Mouse (Mus musculus): Measurements from ENCODE around the gene Calm1. TPM values are rescaled to one million over a fixed set of nuclear protein-coding genes. Genes with fewer than 3 reads are reported as not detected.

Calm1 gene
- polyA plus RNA-seq, 1 experiment from 2014 or later = 1,734 TPM

DNA sequence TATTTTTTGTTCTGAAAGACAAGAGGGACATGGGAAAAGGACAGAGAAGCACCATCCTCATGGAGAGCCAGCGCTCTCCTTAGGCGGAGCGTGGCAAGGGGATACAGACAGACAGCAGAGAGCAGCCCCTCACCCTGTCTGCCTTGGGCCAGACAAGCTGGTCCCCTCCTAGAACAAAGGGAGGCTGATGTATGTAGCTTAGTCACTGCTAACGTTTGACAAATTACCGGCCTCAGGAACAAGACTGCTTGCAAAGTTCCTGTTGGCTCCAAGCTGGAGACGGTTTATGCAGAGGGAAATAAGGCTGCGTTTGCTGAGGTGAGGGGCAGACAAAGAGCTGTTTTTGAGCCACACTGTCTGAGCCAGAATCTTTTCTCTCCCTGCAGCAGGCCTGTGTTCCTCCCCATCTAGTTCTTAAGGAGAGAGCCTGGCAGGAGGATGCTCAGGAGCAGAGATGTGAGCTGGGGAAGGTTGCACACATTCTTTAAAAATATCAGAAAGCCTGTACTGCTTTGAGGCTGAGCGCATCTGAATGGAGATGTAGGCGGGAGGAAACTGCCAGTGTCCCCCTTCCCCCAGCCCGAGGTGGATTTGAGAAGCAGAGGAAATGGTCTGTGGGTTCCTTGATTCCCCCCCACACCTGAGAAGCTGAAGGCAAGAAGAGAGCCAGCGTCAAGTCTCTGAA is 28.9 kb downstream of the Calm1 start:
- H3K4me1 ChIP-seq = peaks cover 37% of the 10 kb centered on the region
- no peaks in the 10 kb centered on the region for H3K36me3 ChIP-seq
- H3K27ac ChIP-seq (replicated peaks) = peak overlapping the region; percentile 61
- H3K9ac ChIP-seq (replicated peaks) = peak overlapping the region; percentile 37; the same call in 1 of the 2 replicates
- WGBS = 32% methylated on average over 11 of the region's 11 CpGs
- no peak overlapping the region for H3K4me2 ChIP-seq (replicated peaks)
- H3K4me3 ChIP-seq = no peak overlapping the region
- H3K27me3 ChIP-seq = no peaks in the 10 kb centered on the region
- ATAC-seq (ENCODE audit: low FRiP score, low read depth) = peak; percentile 72
- H3K9me3 ChIP-seq = no peaks in the 10 kb centered on the region

DNA sequence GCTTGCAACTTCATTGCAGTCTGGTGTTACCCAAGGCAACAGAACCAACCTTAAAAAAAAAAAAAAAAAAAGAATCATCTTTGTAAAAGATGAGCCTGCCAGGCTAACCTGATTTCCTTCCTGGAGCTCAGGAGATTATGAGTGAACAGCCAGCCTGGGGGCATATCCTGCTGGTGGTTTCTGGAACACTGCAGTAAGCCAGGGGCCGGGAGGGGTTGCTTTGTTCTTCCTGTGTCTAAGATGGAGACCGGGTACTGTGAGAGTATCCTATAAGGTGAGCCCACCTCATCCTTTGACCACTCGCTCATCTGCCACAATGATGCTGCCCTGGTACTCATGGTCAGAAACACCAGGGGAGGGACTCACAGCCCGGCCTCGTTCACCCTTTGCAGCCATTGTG is 35.0 kb downstream of the Calm1 start:
- Histone ChIP-seq H3K4me3 (no peak overlapping the region), H3K9me3 (no peaks in the 10 kb centered on the region), H3K4me2 (replicated peaks) (no peak overlapping the region), H3K27ac (replicated peaks) (no peak overlapping the region), H3K4me1 (peaks cover 4% of the 10 kb centered on the region; the same call in 1 of the 2 replicates), H3K36me3 (no peaks in the 10 kb centered on the region), H3K27me3 (no peaks in the 10 kb centered on the region), H3K9ac (replicated peaks) (no peak overlapping the region)
- WGBS = 90% methylated on average over 5 of the region's 5 CpGs
- no peak for ATAC-seq (ENCODE audit: low FRiP score, low read depth)

DNA sequence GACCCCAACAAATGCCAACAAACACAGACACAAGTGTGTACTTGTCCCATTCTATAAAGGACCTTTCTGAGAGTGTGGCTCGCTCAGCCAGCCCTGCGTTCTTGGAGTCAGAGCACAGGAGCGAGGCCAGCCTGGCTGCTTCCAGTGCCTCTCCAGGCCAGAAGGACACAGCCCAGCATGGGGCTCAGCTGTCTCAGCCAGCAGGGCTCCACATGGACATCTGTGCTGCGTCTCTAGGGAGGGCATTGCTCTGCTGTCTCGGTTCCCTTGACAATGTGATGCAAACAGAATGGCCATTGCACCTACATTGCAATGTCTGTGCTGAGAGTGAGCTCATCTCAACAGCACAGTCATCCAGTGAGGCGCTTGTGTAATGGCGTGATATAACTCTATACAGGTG is 35.7 kb downstream of the Calm1 start:
- Histone ChIP-seq H3K9ac (replicated peaks) (no peak overlapping the region), H3K27me3 (no peaks in the 10 kb centered on the region), H3K36me3 (no peaks in the 10 kb centered on the region), H3K9me3 (no peaks in the 10 kb centered on the region), H3K4me3 (no peak overlapping the region), H3K27ac (replicated peaks) (no peak overlapping the region), H3K4me1 (peaks cover 11% of the 10 kb centered on the region), H3K4me2 (replicated peaks) (no peak overlapping the region)
- no peak for ATAC-seq (ENCODE audit: low FRiP score, low read depth)
- WGBS = 86% methylated on average over 7 of the region's 7 CpGs

DNA sequence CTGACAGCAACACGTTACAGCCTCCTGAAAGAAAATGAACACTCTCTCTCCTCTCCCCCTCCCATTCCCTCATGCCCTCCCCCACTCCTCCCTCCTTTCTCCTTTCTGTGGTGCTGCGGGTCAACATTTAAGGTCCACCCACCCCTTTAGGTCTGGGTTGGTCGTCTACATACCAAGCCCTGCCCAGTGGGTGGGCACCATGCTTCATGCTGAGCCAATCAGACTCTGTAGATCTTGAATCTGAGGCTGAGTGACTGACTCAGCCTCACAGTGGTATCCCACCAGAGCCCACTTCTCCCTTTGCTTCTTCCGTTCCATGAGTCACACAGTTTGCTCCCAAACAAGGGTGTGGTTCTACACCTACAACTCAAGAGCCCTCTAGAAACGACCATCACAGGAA is 36.2 kb downstream of the Calm1 start:
- Histone ChIP-seq H3K27ac (replicated peaks) (no peak overlapping the region), H3K9me3 (no peaks in the 10 kb centered on the region), H3K4me3 (no peak overlapping the region), H3K4me2 (replicated peaks) (no peak overlapping the region), H3K27me3 (no peaks in the 10 kb centered on the region), H3K36me3 (no peaks in the 10 kb centered on the region), H3K4me1 (peaks cover 15% of the 10 kb centered on the region), H3K9ac (replicated peaks) (no peak overlapping the region)
- no peak for ATAC-seq (ENCODE audit: low FRiP score, low read depth)
- WGBS = 61% methylated on average over 5 of the region's 5 CpGs

DNA sequence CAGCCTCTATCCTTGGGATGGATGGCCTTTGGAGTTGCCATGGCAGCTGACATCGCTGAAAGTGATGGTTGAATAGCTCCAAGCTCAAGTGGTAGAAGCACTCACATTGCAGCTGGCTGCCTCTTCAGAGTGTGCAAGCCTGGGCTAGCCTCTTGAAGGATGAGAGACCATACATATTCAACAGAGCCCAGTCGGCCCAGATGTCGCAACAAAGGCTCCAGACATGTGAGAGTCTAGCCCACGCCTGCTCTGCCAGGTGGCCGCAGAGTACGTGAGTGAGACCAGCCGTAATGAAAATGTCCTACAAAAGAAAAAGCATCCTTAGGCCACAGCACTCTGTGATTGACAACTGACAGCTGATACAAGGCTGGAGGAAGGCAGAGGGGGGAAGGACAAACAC is 40.2 kb downstream of the Calm1 start:
- H3K27ac ChIP-seq (replicated peaks) = peak overlapping the region; percentile 7; the same call in 1 of the 2 replicates
- no peaks in the 10 kb centered on the region for H3K36me3 ChIP-seq
- no peaks in the 10 kb centered on the region for H3K9me3 ChIP-seq
- H3K4me1 ChIP-seq = peaks cover 32% of the 10 kb centered on the region
- 64% methylated on average over 7 of the region's 7 CpGs for WGBS
- H3K9ac ChIP-seq (replicated peaks) = no peak overlapping the region
- no peak overlapping the region for H3K4me2 ChIP-seq (replicated peaks)
- H3K27me3 ChIP-seq = no peaks in the 10 kb centered on the region
- ATAC-seq (ENCODE audit: low FRiP score, low read depth) = peak; percentile 11; the same call in 1 of the 2 replicates
- no peak overlapping the region for H3K4me3 ChIP-seq

DNA sequence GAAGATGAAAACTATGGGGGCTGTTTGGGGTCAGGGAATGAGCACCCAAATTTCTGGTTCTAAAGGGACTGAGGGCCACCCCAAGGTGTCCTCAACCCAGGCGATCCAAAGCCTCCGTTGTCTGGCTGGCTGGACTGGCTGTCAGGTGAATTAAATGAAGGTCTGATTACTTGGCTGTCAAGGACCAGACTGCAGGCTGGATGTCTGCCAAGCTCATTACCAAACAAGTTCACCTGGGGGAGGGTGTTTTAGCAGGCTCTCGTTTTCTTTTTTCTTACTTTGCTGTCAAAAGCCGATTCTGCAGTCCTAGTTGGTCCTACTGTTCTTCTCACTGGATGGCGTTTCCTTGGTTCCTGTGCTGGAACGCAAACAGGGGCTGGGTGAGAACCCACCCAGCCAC is 40.6 kb downstream of the Calm1 start:
- Histone ChIP-seq H3K27ac (replicated peaks) (peak overlapping the region; percentile 7; the same call in 1 of the 2 replicates), H3K9me3 (no peaks in the 10 kb centered on the region), H3K27me3 (no peaks in the 10 kb centered on the region), H3K36me3 (no peaks in the 10 kb centered on the region), H3K9ac (replicated peaks) (no peak overlapping the region), H3K4me3 (no peak overlapping the region), H3K4me2 (replicated peaks) (no peak overlapping the region), H3K4me1 (peaks cover 35% of the 10 kb centered on the region)
- 85% methylated on average over 6 of the region's 6 CpGs for WGBS
- ATAC-seq (ENCODE audit: low FRiP score, low read depth) = no peak

DNA sequence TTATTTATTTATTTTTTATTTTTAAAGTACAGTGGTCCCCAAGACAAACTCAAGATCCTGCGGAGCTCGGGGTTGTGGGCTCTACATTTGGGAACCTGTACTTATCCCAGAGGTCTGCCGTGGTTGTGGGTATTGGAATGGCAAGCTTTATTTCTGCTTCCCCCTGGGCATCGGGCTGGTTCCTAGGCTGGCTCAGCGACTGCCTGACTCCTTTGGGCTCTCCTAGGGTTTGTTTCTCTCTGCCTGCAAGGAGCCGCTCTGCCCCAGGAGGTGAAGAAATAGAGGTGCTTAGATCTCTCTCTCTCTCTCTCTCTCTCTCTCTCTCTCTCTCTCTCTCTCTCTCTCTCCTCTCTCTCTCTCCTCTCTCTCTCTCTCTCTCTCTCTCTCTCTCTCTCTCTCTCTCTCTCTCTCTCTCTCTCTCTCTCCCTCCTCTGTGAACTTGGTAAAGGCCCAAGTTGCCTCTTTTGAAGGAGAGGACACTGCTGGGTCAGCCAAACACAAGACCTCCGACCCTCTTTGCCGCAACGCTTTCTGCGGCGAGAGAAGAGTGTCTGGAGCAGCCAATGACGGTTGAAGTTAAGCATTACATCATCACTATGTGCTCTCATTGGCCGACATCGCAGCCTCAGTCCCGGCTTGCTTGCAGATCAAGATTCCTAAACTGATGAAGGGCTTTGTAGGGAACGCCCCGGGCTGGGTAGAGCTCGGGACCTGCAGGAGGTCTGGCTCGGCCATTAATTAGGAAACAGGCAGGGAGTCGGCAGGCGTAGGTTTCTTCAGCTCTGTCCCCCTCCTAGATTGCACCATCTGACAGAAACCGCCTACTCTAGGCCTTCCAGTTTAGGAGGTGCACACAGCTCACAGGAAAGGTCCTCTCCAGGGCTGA is 42.9 kb downstream of the Calm1 start:
- ATAC-seq (ENCODE audit: low FRiP score, low read depth) = peak; percentile 91
- H3K36me3 ChIP-seq = no peaks in the 10 kb centered on the region
- peak overlapping the region; percentile 46 for H3K4me2 ChIP-seq (replicated peaks)
- H3K27ac ChIP-seq (replicated peaks) = peak overlapping the region; percentile 77
- no peaks in the 10 kb centered on the region for H3K9me3 ChIP-seq
- H3K4me3 ChIP-seq = peak overlapping the region; percentile 18
- H3K9ac ChIP-seq (replicated peaks) = peak overlapping the region; percentile 43; the same call in 1 of the 2 replicates
- H3K4me1 ChIP-seq = peaks cover 36% of the 10 kb centered on the region
- WGBS = 10% methylated on average over 22 of the region's 22 CpGs
- no peaks in the 10 kb centered on the region for H3K27me3 ChIP-seq

DNA sequence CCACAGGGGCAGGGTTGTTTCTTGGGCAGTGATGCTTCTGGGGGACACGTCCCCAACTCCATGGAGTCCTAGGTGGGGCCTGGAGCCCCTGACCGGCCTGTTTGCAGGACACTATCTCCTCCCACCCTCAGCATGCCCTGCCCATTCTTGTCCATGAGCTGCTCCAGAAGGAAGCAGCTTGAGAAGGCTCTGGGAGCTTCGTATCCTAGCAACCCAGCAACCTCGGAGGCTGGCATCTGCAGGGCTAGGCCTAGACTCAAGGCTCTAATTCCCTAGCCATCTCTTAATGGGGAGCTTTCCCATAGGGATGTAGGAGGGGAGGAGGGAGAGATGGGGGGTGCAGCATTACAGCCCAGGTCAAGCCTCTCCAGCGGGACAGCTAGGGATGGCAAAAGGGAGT is 45.3 kb downstream of the Calm1 start:
- WGBS = 12% methylated on average over 5 of the region's 5 CpGs
- H3K9ac ChIP-seq (replicated peaks) = no peak overlapping the region
- peaks cover 31% of the 10 kb centered on the region for H3K4me1 ChIP-seq
- H3K27me3 ChIP-seq = no peaks in the 10 kb centered on the region
- H3K4me2 ChIP-seq (replicated peaks) = no peak overlapping the region
- no peaks in the 10 kb centered on the region for H3K9me3 ChIP-seq
- ATAC-seq (ENCODE audit: low FRiP score, low read depth) = peak; percentile 65
- H3K27ac ChIP-seq (replicated peaks) = peak overlapping the region; percentile 67
- H3K4me3 ChIP-seq = no peak overlapping the region
- H3K36me3 ChIP-seq = no peaks in the 10 kb centered on the region

DNA sequence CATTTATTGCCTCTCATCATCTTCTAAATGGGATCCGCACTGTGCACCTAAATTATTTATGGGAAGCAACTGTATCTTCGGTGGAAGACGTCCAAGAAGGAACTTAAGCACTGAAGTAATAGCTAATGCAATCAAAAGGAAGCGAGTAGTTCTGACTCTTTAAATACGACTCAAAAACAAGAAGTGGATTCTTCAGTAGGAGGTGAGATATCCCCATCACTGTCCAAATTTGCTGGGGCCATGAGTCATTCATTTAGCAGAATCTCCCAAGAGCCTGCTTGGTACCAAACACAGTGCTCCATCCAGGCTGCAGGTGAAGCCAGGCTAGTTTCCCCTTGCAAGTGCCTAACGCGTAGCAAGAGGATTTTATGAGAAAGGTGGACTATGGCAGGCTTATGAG is 49.9 kb downstream of the Calm1 start:
- Histone ChIP-seq H3K9ac (replicated peaks) (no peak overlapping the region), H3K4me3 (no peak overlapping the region), H3K4me2 (replicated peaks) (no peak overlapping the region), H3K27me3 (no peaks in the 10 kb centered on the region), H3K9me3 (no peaks in the 10 kb centered on the region), H3K27ac (replicated peaks) (no peak overlapping the region), H3K4me1 (peaks cover 9% of the 10 kb centered on the region), H3K36me3 (no peaks in the 10 kb centered on the region)
- WGBS = 92% methylated on average over 7 of the region's 7 CpGs
- ATAC-seq (ENCODE audit: low FRiP score, low read depth) = no peak

DNA sequence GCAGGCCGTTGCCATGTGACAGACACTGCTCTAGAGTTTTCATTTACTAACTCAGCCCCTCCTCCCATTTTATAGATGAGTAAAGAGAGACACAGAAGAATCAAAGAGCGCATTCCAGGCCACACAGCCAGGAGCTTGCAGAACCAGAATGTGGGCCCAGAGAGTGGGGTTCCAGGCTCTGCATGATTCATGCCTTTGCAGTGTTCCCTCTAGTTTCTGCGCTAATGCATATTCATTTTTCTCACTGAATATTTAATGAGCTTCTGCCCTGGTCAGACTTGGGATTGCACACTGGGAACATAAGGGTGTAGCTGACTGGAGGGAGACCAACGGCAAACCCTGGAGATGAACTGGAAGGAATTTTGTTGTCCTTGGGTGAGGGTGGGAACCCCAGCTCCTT is 55.2 kb downstream of the Calm1 start:
- WGBS = 78% methylated on average over 4 of the region's 4 CpGs

DNA sequence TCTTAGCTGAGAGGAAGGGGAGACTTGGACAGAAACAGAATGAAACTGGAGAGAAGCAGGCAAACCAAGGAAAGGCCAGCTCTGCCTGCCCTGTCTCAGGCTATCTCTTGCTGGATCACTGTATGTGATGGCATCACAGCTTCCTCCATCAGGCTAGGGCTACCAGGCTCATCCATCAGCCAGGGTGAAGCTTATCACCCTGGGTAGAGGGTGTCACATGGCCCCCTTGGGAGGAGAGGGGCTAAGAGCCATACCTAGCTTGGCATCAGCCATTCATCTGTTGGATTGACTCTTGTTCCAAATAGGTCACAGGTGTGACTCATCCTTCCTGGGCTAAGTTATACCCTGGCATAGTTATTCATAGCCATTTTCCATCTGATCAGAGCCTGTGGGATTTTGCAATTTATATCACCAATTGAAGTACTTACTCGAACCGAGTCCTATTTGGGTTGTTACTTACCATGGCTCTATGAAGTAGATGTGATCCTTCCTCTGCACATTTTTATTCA is 56.3 kb downstream of the Calm1 start:
- Histone ChIP-seq H3K4me2 (replicated peaks) (no peak overlapping the region), H3K9ac (replicated peaks) (no peak overlapping the region), H3K4me1 (peaks cover 6% of the 10 kb centered on the region; the same call in 1 of the 2 replicates), H3K4me3 (no peak overlapping the region), H3K27me3 (no peaks in the 10 kb centered on the region), H3K36me3 (no peaks in the 10 kb centered on the region), H3K27ac (replicated peaks) (no peak overlapping the region), H3K9me3 (no peaks in the 10 kb centered on the region)
- ATAC-seq (ENCODE audit: low FRiP score, low read depth) = no peak
- 83% methylated on average over 2 of the region's 2 CpGs for WGBS

More for the DNA sequence above, 55.2 kb downstream of the Calm1 start:
- Histone ChIP-seq H3K9me3 (no peaks in the 10 kb centered on the region), H3K4me1 (peaks cover 6% of the 10 kb centered on the region; the same call in 1 of the 2 replicates), H3K27me3 (no peaks in the 10 kb centered on the region), H3K4me3 (no peak overlapping the region), H3K27ac (replicated peaks) (no peak overlapping the region), H3K36me3 (no peaks in the 10 kb centered on the region), H3K4me2 (replicated peaks) (no peak overlapping the region), H3K9ac (replicated peaks) (no peak overlapping the region)
- no peak for ATAC-seq (ENCODE audit: low FRiP score, low read depth)

DNA sequence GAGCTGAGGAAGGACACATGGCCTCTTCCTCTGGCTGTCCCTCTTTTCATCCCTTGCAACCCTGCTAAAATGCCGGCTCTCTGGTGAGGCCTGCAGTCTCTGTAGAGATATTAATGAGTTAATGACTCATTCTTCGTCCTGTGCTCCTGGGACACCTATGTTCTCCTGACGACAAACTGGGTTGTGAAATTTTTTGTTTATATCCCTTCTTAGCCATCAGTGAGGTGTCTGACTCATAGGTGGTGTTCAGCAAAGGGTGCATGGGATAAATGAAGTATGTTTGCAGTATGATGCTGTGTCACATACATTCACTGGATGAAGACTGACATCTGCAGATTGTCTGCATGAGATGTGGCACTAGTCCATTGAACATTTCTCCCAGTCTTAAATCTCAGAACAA is 58.5 kb downstream of the Calm1 start:
- no peak for ATAC-seq (ENCODE audit: low FRiP score, low read depth)
- 81% methylated on average over 3 of the region's 3 CpGs for WGBS
- H3K27me3 ChIP-seq = no peaks in the 10 kb centered on the region
- H3K9ac ChIP-seq (replicated peaks) = no peak overlapping the region
- H3K4me3 ChIP-seq = no peak overlapping the region
- no peak overlapping the region for H3K27ac ChIP-seq (replicated peaks)
- no peaks in the 10 kb centered on the region for H3K36me3 ChIP-seq
- H3K4me1 ChIP-seq = peaks cover 6% of the 10 kb centered on the region; the same call in 1 of the 2 replicates
- no peak overlapping the region for H3K4me2 ChIP-seq (replicated peaks)
- no peaks in the 10 kb centered on the region for H3K9me3 ChIP-seq

Data from midbrain, embryonic 12.5 days (tissue).